Mouse (Mus musculus): ENCODE data around the gene Gemin4.
A peak's percentile ranks its signal among the peaks of the same experiment; 100 is the strongest.
"Not testable (repeated sequence)": the region's sequence is repeated elsewhere in the genome, so short reads cannot be mapped to it uniquely, and the experiment has no call there.

Gemin4 gene

GRCm38 (mm10) chr11:76216049-76216540, 1.4 kb downstream of the Gemin4 start:
- DNase-seq: no peak

GRCm38 (mm10) chr11:76215011-76215410, 2.5 kb downstream of the Gemin4 start:
- DNase-seq: no peak

GRCm38 (mm10) chr11:76213841-76214240, 3.6 kb downstream of the Gemin4 start:
- DNase-seq: no peak

GRCm38 (mm10) chr11:76211595-76211994, 5.9 kb downstream of the Gemin4 start:
- not testable (repeated sequence) for DNase-seq

- DNase-seq: no peak
Observed at GRCm38 (mm10) chr11:76210228-76210985, 7.1 kb downstream of the Gemin4 start.

- no peak for DNase-seq
Observed at GRCm38 (mm10) chr11:76206793-76207192, 10.7 kb downstream of the Gemin4 start.

GRCm38 (mm10) chr11:76201761-76202674, 15.4 kb downstream of the Gemin4 start:
- peak; percentile 85 to 92 for DNase-seq

- DNase-seq: no peak
Observed at GRCm38 (mm10) chr11:76196977-76197469, 20.4 kb downstream of the Gemin4 start.

GRCm38 (mm10) chr11:76196275-76196976, 21.0 kb downstream of the Gemin4 start:
- DNase-seq: no peak

GRCm38 (mm10) chr11:76186908-76187307, 30.6 kb downstream of the Gemin4 start:
- DNase-seq: no peak

- no peak for DNase-seq
Observed at GRCm38 (mm10) chr11:76183745-76184144, 33.7 kb downstream of the Gemin4 start.

GRCm38 (mm10) chr11:76180146-76180540, 37.3 kb downstream of the Gemin4 start:
- DNase-seq: no peak

GRCm38 (mm10) chr11:76179495-76180145, 37.8 kb downstream of the Gemin4 start, which contains the start of the genes Vps53 and Fam57a:
Vps53 (minus strand) TSS chr11:76179647.
Fam57a (plus strand) TSS chr11:76179671.
- DNase-seq: peak; percentile 94

- peak; percentile 48 to 72 for DNase-seq
Observed at GRCm38 (mm10) chr11:76178726-76179494, 38.6 kb downstream of the Gemin4 start.

- DNase-seq: no peak
Observed at GRCm38 (mm10) chr11:76170207-76170606, 47.3 kb downstream of the Gemin4 start.

- peak; percentile 46 to 61 for DNase-seq
Observed at GRCm38 (mm10) chr11:76168976-76169375, 48.5 kb downstream of the Gemin4 start.

- DNase-seq: peak; percentile 75 to 80
Observed at GRCm38 (mm10) chr11:76167079-76167765, 50.2 kb downstream of the Gemin4 start.

GRCm38 (mm10) chr11:76166657-76167056, 50.8 kb downstream of the Gemin4 start:
- no peak for DNase-seq

Data from kidney, postnatal 4 days (tissue).